Mouse (Mus musculus): Measurements from ENCODE around the gene Cntn6.

Gene Cntn6

GRCm38 (mm10) chr6:104492490-104493431 is at the start of gene Cntn6:
TSS of gene Cntn6 (plus strand) at chr6:104492790.
- in situ Hi-C loops (cut with MboI; ENCODE audit: low pct_unique_long_range_greater_than_20kb in 1 of 2, low sequenced_read_pairs in 2 of 2, unreplicated experiment in 1 of 2) = no loop called here

- in situ Hi-C loops (cut with MboI; ENCODE audit: low pct_unique_long_range_greater_than_20kb in 1 of 2, low sequenced_read_pairs in 2 of 2, unreplicated experiment in 1 of 2) = no loop called here
Measured at GRCm38 (mm10) chr6:104443731-104444130, 48.9 kb upstream of the Cntn6 start.

GRCm38 (mm10) chr6:104470706-104471105 is 21.9 kb upstream of the Cntn6 start:
- in situ Hi-C loops (cut with MboI; ENCODE audit: low pct_unique_long_range_greater_than_20kb in 1 of 2, low sequenced_read_pairs in 2 of 2, unreplicated experiment in 1 of 2) = no loop called here

- in situ Hi-C loops (cut with MboI; ENCODE audit: low pct_unique_long_range_greater_than_20kb in 1 of 2, low sequenced_read_pairs in 2 of 2, unreplicated experiment in 1 of 2) = no loop called here
Measured at GRCm38 (mm10) chr6:104479242-104479641, 13.3 kb upstream of the Cntn6 start.

- in situ Hi-C loops (cut with MboI; ENCODE audit: low pct_unique_long_range_greater_than_20kb in 1 of 2, low sequenced_read_pairs in 2 of 2, unreplicated experiment in 1 of 2) = no loop called here
Measured at GRCm38 (mm10) chr6:104493459-104493858, 869 bp downstream of the Cntn6 start.

GRCm38 (mm10) chr6:104495801-104496200 is 3.2 kb downstream of the Cntn6 start:
- in situ Hi-C loops (cut with MboI; ENCODE audit: low pct_unique_long_range_greater_than_20kb in 1 of 2, low sequenced_read_pairs in 2 of 2, unreplicated experiment in 1 of 2) = no loop called here

- in situ Hi-C loops (cut with MboI; ENCODE audit: low pct_unique_long_range_greater_than_20kb in 1 of 2, low sequenced_read_pairs in 2 of 2, unreplicated experiment in 1 of 2) = no loop called here
Measured at GRCm38 (mm10) chr6:104563993-104564392, 71.4 kb downstream of the Cntn6 start.

- in situ Hi-C loops (cut with MboI; ENCODE audit: low pct_unique_long_range_greater_than_20kb in 1 of 2, low sequenced_read_pairs in 2 of 2, unreplicated experiment in 1 of 2) = no loop called here
Measured at GRCm38 (mm10) chr6:104569564-104569963, 77.0 kb downstream of the Cntn6 start.

- in situ Hi-C loops (cut with MboI; ENCODE audit: low pct_unique_long_range_greater_than_20kb in 1 of 2, low sequenced_read_pairs in 2 of 2, unreplicated experiment in 1 of 2) = no loop called here
Measured at GRCm38 (mm10) chr6:104588028-104588427, 95.4 kb downstream of the Cntn6 start.

- in situ Hi-C loops (cut with MboI; ENCODE audit: low pct_unique_long_range_greater_than_20kb in 1 of 2, low sequenced_read_pairs in 2 of 2, unreplicated experiment in 1 of 2) = no loop called here
Measured at GRCm38 (mm10) chr6:104600838-104601397, 108.3 kb downstream of the Cntn6 start.

- in situ Hi-C loops (cut with MboI; ENCODE audit: low pct_unique_long_range_greater_than_20kb in 1 of 2, low sequenced_read_pairs in 2 of 2, unreplicated experiment in 1 of 2) = no loop called here
Measured at GRCm38 (mm10) chr6:104602894-104603293, 110.3 kb downstream of the Cntn6 start.

- in situ Hi-C loops (cut with MboI; ENCODE audit: low pct_unique_long_range_greater_than_20kb in 1 of 2, low sequenced_read_pairs in 2 of 2, unreplicated experiment in 1 of 2) = no loop called here
Measured at GRCm38 (mm10) chr6:104603371-104603770, 110.8 kb downstream of the Cntn6 start.

- in situ Hi-C loops (cut with MboI; ENCODE audit: low pct_unique_long_range_greater_than_20kb in 1 of 2, low sequenced_read_pairs in 2 of 2, unreplicated experiment in 1 of 2) = no loop called here
Measured at GRCm38 (mm10) chr6:104605214-104605613, 112.6 kb downstream of the Cntn6 start.

GRCm38 (mm10) chr6:104653518-104653917 is 160.9 kb downstream of the Cntn6 start:
- in situ Hi-C loops (cut with MboI; ENCODE audit: low pct_unique_long_range_greater_than_20kb in 1 of 2, low sequenced_read_pairs in 2 of 2, unreplicated experiment in 1 of 2) = no loop called here

- in situ Hi-C loops (cut with MboI; ENCODE audit: low pct_unique_long_range_greater_than_20kb in 1 of 2, low sequenced_read_pairs in 2 of 2, unreplicated experiment in 1 of 2) = no loop called here
Measured at GRCm38 (mm10) chr6:104668701-104669100, 176.1 kb downstream of the Cntn6 start.

GRCm38 (mm10) chr6:104674249-104674648 is 181.7 kb downstream of the Cntn6 start:
- in situ Hi-C loops (cut with MboI; ENCODE audit: low pct_unique_long_range_greater_than_20kb in 1 of 2, low sequenced_read_pairs in 2 of 2, unreplicated experiment in 1 of 2) = no loop called here

- in situ Hi-C loops (cut with MboI; ENCODE audit: low pct_unique_long_range_greater_than_20kb in 1 of 2, low sequenced_read_pairs in 2 of 2, unreplicated experiment in 1 of 2) = no loop called here
Measured at GRCm38 (mm10) chr6:104679809-104680495, 187.4 kb downstream of the Cntn6 start.

GRCm38 (mm10) chr6:104687980-104688379 is 195.4 kb downstream of the Cntn6 start:
- in situ Hi-C loops (cut with MboI; ENCODE audit: low pct_unique_long_range_greater_than_20kb in 1 of 2, low sequenced_read_pairs in 2 of 2, unreplicated experiment in 1 of 2) = no loop called here

GRCm38 (mm10) chr6:104688439-104689125 is 196.0 kb downstream of the Cntn6 start:
- in situ Hi-C loops (cut with MboI; ENCODE audit: low pct_unique_long_range_greater_than_20kb in 1 of 2, low sequenced_read_pairs in 2 of 2, unreplicated experiment in 1 of 2) = no loop called here
